Mouse (Mus musculus) thymus, adult 2 months (tissue): ENCODE measurements around the gene Il15ra. TPM values are rescaled to one million over a fixed set of nuclear protein-coding genes. Genes with fewer than 3 reads are reported as not detected.

Source experiments
- DNase-seq: peaks from one replicate; pipeline ENCODE4 v3.0.0; 2021
- H3K27ac ChIP-seq: fragments of 200-500 bp; 2 replicates; pipeline ENCODE4 v1.5.1; 2012; ENCODE audit warnings: low read length, control low read depth; ENCODE audit not compliant: control insufficient read depth, insufficient read depth
- H3K27me3 ChIP-seq: fragments of 200-500 bp; 2 replicates; pipeline ENCODE4 v1.6.1; 2012; ENCODE audit warnings: mild to moderate bottlenecking, low read length, moderate library complexity, mixed read lengths; ENCODE audit not compliant: control insufficient read depth, insufficient read depth
- H3K36me3 ChIP-seq: fragments of 200-500 bp; 2 replicates; pipeline ENCODE4 v1.6.1; 2012; ENCODE audit warnings: mild to moderate bottlenecking, low read length, moderate library complexity; ENCODE audit not compliant: control insufficient read depth, insufficient read depth
- H3K4me1 ChIP-seq: fragments of 200-500 bp; replicated peaks from 2 replicates; pipeline ENCODE4 v1.6.1; 2012; ENCODE audit warnings: low read length; ENCODE audit not compliant: control insufficient read depth, insufficient read depth
- H3K4me3 ChIP-seq: fragments of 200-500 bp; 2 replicates; pipeline ENCODE4 v1.5.1; 2012; ENCODE audit warnings: mild to moderate bottlenecking, low read length, control low read depth, moderate library complexity; ENCODE audit not compliant: control insufficient read depth, insufficient read depth
- CTCF ChIP-seq: fragments of 200-500 bp; IDR thresholded peaks from 2 replicates; pipeline ENCODE4 v1.5.1; 2012; ENCODE audit warnings: mild to moderate bottlenecking, control low read depth, low read length, moderate library complexity, borderline replicate concordance; ENCODE audit not compliant: control insufficient read depth, poor library complexity, insufficient read depth; ENCODE audit errors: extremely low read depth
- POLR2A ChIP-seq: fragments of 200-500 bp; IDR thresholded peaks from 2 replicates; pipeline ENCODE4 v1.6.1; 2012; ENCODE audit warnings: mild to moderate bottlenecking, low read length, control low read depth, moderate library complexity; ENCODE audit not compliant: control insufficient read depth, poor library complexity, insufficient read depth; ENCODE audit errors: extremely low read depth
- WGBS: fragments of 180-500 bp; shearing (Covaris S2); methylation state at CpG from one replicate; pipeline ENCODE4 v1.1.7; 2018; 5-methylcytosine and 5-hydroxymethylcytosine counted together
- polyA plus RNA-seq: library from polyadenylated mRNA; depleted of rRNA; stranded (reverse); fragments of >200 nt; gene quantifications from 2 replicates; pipeline ENCODE4 v1.2.3, GENCODE M21; 2012

Gene Il15ra
- polyA plus RNA-seq, 1 experiment, result 99.7 TPM

DNA sequence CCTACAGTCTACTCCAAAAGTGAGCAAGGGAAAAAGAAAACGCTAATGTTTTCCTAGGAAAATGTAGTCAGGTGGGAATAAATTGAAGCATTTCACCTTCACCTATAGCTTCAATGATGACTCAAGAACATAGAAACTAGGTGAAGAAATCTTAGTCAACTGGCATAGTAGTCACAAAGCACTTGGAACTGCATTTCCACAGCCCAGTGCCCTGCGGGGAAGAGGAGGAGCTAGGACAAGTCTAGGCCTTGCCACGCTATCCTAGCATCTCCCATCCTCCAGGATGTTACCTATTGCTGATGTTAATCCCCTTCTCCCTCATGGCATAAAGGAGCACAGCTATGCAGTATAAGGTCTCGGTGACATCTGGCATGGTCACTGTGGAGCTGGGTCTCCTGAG, 57.5 kb downstream of the Il15ra start:
- H3K27me3 ChIP-seq, result no peaks in the 10 kb centered on the region
- H3K27ac ChIP-seq, result no peak overlapping the region
- H3K36me3 ChIP-seq, result peaks cover 43% of the 10 kb centered on the region
- TF ChIP-seq POLR2A, result no peak
- TF ChIP-seq CTCF, result no peak
- DNase-seq, result no peak
- H3K4me3 ChIP-seq, result no peak overlapping the region
- WGBS, result 91% methylated on average over 4 of the region's 4 CpGs
- no peaks in the 10 kb centered on the region for H3K4me1 ChIP-seq

DNA sequence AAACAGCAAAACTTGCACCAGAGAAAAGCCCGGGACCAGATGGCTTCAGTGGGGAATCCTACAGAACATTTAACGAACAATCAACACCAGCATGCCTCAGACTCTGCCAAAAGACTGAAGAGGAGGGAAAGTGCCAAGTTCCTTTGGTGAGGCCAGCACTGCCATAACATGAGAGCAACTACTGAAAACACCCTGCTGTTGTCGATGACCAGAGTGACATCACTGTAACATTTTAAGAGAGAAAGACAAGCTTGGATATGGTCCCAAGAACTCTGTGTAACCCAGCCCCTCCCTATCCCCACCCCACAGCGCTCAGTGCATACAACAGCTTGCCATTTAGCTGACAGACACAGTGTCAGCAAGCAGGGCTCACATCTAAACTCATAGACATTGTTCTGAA, 60.6 kb downstream of the Il15ra start:
- no peaks in the 10 kb centered on the region for H3K27me3 ChIP-seq
- no peaks in the 10 kb centered on the region for H3K4me1 ChIP-seq
- no peak for DNase-seq
- no peak overlapping the region for H3K27ac ChIP-seq
- H3K36me3 ChIP-seq, result peaks cover 21% of the 10 kb centered on the region
- WGBS, result 92% methylated on average over 4 of the region's 4 CpGs
- TF ChIP-seq CTCF, result no peak
- TF ChIP-seq POLR2A, result no peak
- no peak overlapping the region for H3K4me3 ChIP-seq

DNA sequence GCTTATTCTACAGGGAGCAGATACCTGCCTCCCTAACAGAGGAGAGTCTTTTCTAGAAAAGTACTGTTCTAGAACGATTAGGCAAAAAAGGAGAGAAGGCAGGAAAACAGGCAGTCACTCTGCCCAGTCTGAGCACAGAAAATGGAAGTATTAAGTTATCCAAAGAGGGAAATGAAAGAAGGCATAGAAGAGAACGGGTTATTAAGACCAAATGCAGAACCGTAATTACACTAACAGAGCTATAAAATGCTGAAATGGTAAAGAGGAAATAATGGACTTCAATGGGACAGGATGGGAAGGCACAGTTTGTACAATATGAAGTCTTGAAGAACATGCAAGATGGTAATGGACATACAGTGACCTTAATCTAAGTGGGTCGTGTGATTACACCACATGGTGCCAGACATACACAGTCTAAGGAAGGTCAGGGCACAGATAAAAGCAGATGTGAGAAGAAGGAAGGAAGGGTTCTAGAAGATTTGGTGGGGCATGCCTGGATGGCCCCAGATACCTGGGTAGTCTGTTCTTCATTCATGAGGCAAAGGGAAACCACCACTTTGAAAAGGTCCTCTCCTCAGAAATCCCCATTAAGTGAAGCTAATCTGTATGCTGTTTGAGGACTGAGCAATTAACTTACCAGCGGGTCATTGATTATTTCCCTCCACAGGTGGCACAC, 61.5 kb downstream of the Il15ra start:
- Histone ChIP-seq H3K27ac (no peak overlapping the region), H3K4me3 (no peak overlapping the region), H3K4me1 (no peaks in the 10 kb centered on the region), H3K36me3 (peaks cover 18% of the 10 kb centered on the region), H3K27me3 (no peaks in the 10 kb centered on the region)
- 92% methylated on average over 5 of the region's 5 CpGs for whole genome bisulfite sequencing
- DNase-seq, result no peak
- no peak for TF ChIP-seq POLR2A
- TF ChIP-seq CTCF, result no peak

DNA sequence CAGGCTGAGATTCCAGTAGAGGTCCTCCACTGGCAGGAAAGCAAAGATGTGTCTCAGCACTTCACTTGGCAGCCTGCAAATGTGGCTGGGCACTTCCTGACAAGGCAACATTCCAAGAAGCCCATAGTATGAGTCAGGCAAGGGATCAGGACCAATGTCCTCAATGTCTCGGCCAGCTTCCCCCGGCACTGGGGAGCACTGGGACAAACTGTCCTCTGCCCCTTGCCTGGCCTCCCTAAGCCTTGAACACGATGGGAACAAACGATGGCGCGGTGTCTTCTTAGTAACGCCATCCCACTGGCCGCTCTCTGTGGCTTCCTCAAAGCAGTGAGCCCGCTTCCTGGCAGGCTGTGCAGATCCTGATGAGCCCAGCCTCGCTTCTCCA, 62.1 kb downstream of the Il15ra start:
- Histone ChIP-seq H3K4me1 (no peaks in the 10 kb centered on the region), H3K27ac (no peak overlapping the region), H3K27me3 (no peaks in the 10 kb centered on the region), H3K36me3 (peaks cover 18% of the 10 kb centered on the region), H3K4me3 (no peak overlapping the region)
- WGBS, result 95% methylated on average over 10 of the region's 10 CpGs
- TF ChIP-seq POLR2A, result no peak
- no peak for TF ChIP-seq CTCF
- no peak for DNase-seq

DNA sequence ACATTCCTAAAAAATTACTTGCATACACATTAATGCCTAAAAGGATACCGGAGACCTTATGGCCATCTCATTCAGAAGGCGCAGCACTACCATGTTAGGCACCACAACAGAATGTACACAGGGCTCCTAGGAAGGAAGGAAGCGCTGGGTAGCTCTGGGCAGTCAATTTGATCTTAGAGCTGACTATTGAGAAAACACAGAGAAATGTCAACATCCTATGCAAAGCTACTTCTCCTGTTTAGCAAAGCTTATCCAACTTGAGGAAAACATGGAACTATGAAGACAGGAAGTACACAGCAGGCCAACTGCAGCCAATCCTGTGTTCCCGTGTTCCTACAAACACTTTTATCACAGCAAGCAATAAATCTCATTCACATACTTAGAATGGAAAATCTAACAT, 66.6 kb downstream of the Il15ra start:
- no peak for DNase-seq
- no peaks in the 10 kb centered on the region for H3K36me3 ChIP-seq
- no peak overlapping the region for H3K4me3 ChIP-seq
- TF ChIP-seq CTCF (no peak), POLR2A (no peak)
- 98% methylated on average over 4 of the region's 4 CpGs for WGBS
- H3K4me1 ChIP-seq, result 0 out of 2 replicates have a peak, but pooled peaks cover 2% of the 10 kb centered on the region
- no peaks in the 10 kb centered on the region for H3K27me3 ChIP-seq
- no peak overlapping the region; the same call in 1 of the 2 replicates for H3K27ac ChIP-seq

DNA sequence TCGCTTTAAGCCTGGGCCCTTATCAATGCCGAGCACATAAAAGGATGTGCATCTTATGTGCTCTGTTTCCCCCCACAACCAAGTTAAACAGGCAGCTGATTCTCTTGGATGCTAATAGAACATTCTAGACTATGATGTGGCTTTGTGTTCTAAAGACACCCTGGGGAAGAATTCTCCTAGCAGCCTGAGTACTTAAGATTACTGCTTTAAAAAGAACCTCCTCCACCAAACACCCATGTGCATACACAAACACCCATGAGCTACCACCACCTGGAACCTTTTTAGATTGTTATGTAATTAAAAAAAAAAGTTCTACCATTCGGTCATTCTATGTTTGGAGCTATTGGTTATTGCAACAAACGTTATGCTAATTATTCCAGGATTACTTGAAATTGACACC, 67.3 kb downstream of the Il15ra start:
- no peak overlapping the region for H3K27ac ChIP-seq
- no peak for TF ChIP-seq POLR2A
- no peak for TF ChIP-seq CTCF
- H3K27me3 ChIP-seq, result no peaks in the 10 kb centered on the region
- 90% methylated on average over 4 of the region's 4 CpGs for WGBS
- DNase-seq, result no peak
- H3K4me1 ChIP-seq, result 0 out of 2 replicates have a peak, but pooled peaks cover 4% of the 10 kb centered on the region
- no peaks in the 10 kb centered on the region for H3K36me3 ChIP-seq
- no peak overlapping the region for H3K4me3 ChIP-seq

DNA sequence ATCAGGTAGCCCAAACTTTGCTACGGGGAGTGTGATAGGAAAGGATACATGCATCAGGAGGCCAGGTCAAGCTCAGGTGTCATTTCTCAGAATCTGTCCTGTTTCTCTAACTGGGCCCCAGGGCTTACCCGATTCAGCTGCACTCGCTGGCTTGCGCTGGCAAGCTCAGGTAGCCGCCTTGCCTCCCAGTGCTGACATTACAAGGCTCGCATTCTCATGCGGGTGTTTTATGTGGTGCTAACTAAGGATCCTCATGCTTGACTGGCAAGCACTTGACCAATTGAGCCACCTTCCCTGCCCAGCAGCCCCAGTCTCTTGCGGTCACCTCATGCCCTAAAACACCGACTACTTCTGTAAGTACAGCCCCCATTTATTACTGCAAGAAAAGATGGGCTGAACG, 69.3 kb downstream of the Il15ra start:
- no peak overlapping the region for H3K4me3 ChIP-seq

More for the DNA sequence above, 69.3 kb downstream of the Il15ra start:
- 95% methylated on average over 10 of the region's 10 CpGs for WGBS
- no peaks in the 10 kb centered on the region for H3K27me3 ChIP-seq
- no peaks in the 10 kb centered on the region for H3K36me3 ChIP-seq
- no peak overlapping the region for H3K27ac ChIP-seq
- H3K4me1 ChIP-seq, result peaks cover 5% of the 10 kb centered on the region; the same call in 1 of the 2 replicates
- DNase-seq, result no peak
- no peak for TF ChIP-seq POLR2A
- no peak for TF ChIP-seq CTCF
